Mouse (Mus musculus): ENCODE measurements around the gene Olfr575.

DNA sequence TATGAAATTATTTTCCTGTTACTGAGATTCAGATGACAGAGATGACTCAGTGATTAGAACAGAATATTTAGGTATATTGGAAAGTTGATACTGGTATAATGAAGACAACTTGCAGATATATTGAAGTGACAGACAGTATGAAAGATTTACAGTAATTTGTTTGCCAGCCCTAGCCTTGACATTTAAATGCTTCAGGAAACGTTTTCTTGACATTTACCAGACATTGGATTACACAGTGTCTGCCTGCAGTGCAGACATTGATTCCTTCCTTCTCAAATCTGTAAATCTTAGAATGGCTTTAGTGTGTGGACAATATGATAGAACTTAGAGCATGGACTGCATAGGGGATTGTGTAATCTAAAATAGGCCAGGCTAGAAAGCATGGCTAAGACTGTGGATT is 43.3 kb downstream of the Olfr575 start:
- no peak for TF ChIP-seq CTCF (IDR thresholded peaks at IDR 0.05)
- no peak for TF ChIP-seq EP300 (IDR thresholded peaks at IDR 0.05)
